Mouse (Mus musculus) yolk sac, embryonic 10.5 days (tissue): ENCODE measurements around the gene Klhl7.

Experiments used
- DNase-seq: peaks from one replicate; pipeline ENCODE4 v3.0.0-alpha.2; 2017; ENCODE audit warnings: low spot score

Klhl7 gene

GRCm38 (mm10) chr5:24100106-24100809 is at the start of gene Klhl7:
Gene Klhl7, plus strand, starts transcription at chr5:24100605.
- DNase-seq: peak; percentile 88

GRCm38 (mm10) chr5:24051755-24052675 is 48.4 kb upstream of the Klhl7 start:
- no peak for DNase-seq

- no peak for DNase-seq
Observed at GRCm38 (mm10) chr5:24053245-24054190, 46.9 kb upstream of the Klhl7 start.

- DNase-seq: no peak
Observed at GRCm38 (mm10) chr5:24054382-24054781, 46.0 kb upstream of the Klhl7 start.

- no peak for DNase-seq
Observed at GRCm38 (mm10) chr5:24056865-24057264, 43.5 kb upstream of the Klhl7 start.

GRCm38 (mm10) chr5:24057592-24057991 is 42.8 kb upstream of the Klhl7 start:
- no peak for DNase-seq

GRCm38 (mm10) chr5:24060949-24061348 is 39.5 kb upstream of the Klhl7 start:
- no peak for DNase-seq

- no peak for DNase-seq
Observed at GRCm38 (mm10) chr5:24063034-24063433, 37.4 kb upstream of the Klhl7 start.

- DNase-seq: no peak
Observed at GRCm38 (mm10) chr5:24063545-24063944, 36.9 kb upstream of the Klhl7 start.

- peak; percentile 80 for DNase-seq
Observed at GRCm38 (mm10) chr5:24068955-24069354, 31.4 kb upstream of the Klhl7 start.

- DNase-seq: peak; percentile 28
Observed at GRCm38 (mm10) chr5:24072031-24072430, 28.4 kb upstream of the Klhl7 start.

- DNase-seq: peak; percentile 75
Observed at GRCm38 (mm10) chr5:24076986-24077718, 23.3 kb upstream of the Klhl7 start.

- no peak for DNase-seq
Observed at GRCm38 (mm10) chr5:24077739-24078306, 22.6 kb upstream of the Klhl7 start.

GRCm38 (mm10) chr5:24078420-24079179 is 21.8 kb upstream of the Klhl7 start:
- peak; percentile 7 for DNase-seq

GRCm38 (mm10) chr5:24080826-24081225 is 19.6 kb upstream of the Klhl7 start:
- no peak for DNase-seq

GRCm38 (mm10) chr5:24084835-24085234 is 15.6 kb upstream of the Klhl7 start:
- DNase-seq: no peak

GRCm38 (mm10) chr5:24086241-24086640 is 14.2 kb upstream of the Klhl7 start:
- DNase-seq: peak; percentile 29

GRCm38 (mm10) chr5:24086865-24087264 is 13.5 kb upstream of the Klhl7 start:
- no peak for DNase-seq

- no peak for DNase-seq
Observed at GRCm38 (mm10) chr5:24088451-24088850, 12.0 kb upstream of the Klhl7 start.

GRCm38 (mm10) chr5:24092496-24092895 is 7.9 kb upstream of the Klhl7 start:
- DNase-seq: no peak
